Mouse (Mus musculus) midbrain, postnatal 0 days (tissue): ENCODE measurements around the gene Insig1. TPM values are rescaled to one million over a fixed set of nuclear protein-coding genes. Genes with fewer than 3 reads are reported as not detected.

Experiments
- ATAC-seq: fragments of 200-750 bp; cut with Nextera tagmentation; 2 replicates; pipeline ENCODE4 v1.8.0; 2017; ENCODE audit warnings: moderate number of reproducible peaks, mild to moderate bottlenecking, moderate TSS enrichment, moderate library complexity; ENCODE audit not compliant: low FRiP score
- DNase-seq: peaks from one replicate; pipeline ENCODE4 v3.0.0-alpha.2; 2015; ENCODE audit warnings: low spot score
- H3K27ac ChIP-seq: fragments of 300-500 bp; sonication (generic); 2 replicates; pipeline ENCODE4 v1.5.1; 2014; ENCODE audit warnings: low read depth, mild to moderate bottlenecking, low read length, mixed read lengths
- H3K27me3 ChIP-seq: fragments of 300-500 bp; sonication (generic); 2 replicates; pipeline ENCODE4 v1.6.1; 2014; ENCODE audit warnings: low read length, control low read depth, mixed read lengths; ENCODE audit not compliant: insufficient read depth
- H3K36me3 ChIP-seq: fragments of 300-500 bp; sonication (generic); 2 replicates; pipeline ENCODE4 v1.6.1; 2014; ENCODE audit warnings: low read length, control low read depth, mixed read lengths; ENCODE audit not compliant: insufficient read depth
- H3K4me1 ChIP-seq: fragments of 300-500 bp; sonication (generic); 2 replicates; pipeline ENCODE4 v1.6.1; 2014; ENCODE audit warnings: mild to moderate bottlenecking, control low read depth, antibody characterized with exemption, low read length, mixed read lengths; ENCODE audit not compliant: insufficient read depth
- H3K4me2 ChIP-seq: fragments of 300-500 bp; sonication (generic); 2 replicates; pipeline ENCODE4 v1.6.1; 2014; ENCODE audit warnings: low read depth, mild to moderate bottlenecking, low read length, mixed read lengths; ENCODE audit not compliant: poor library complexity, severe bottlenecking
- H3K4me3 ChIP-seq: fragments of 300-500 bp; sonication (generic); 2 replicates; pipeline ENCODE4 v1.5.1; 2014; ENCODE audit warnings: low read depth, mild to moderate bottlenecking, low read length, moderate library complexity
- H3K9ac ChIP-seq: fragments of 300-500 bp; sonication (generic); replicated peaks from 2 replicates; pipeline ENCODE4 v1.6.1; 2014; ENCODE audit warnings: mild to moderate bottlenecking, low read length, moderate library complexity, mixed read lengths; ENCODE audit not compliant: poor library complexity, severe bottlenecking
- H3K9me3 ChIP-seq: fragments of 300-500 bp; sonication (generic); 2 replicates; pipeline ENCODE4 v1.6.1; 2016; ENCODE audit warnings: low read length, control low read depth
- CTCF ChIP-seq: IDR thresholded peaks from 2 replicates; pipeline ENCODE4 v1.5.1; 2016; ENCODE audit warnings: antibody characterized with exemption, mild to moderate bottlenecking
- WGBS: fragments of 180-500 bp; shearing (Covaris S2); extraction: QIAGEN DNeasy Blood & Tissue Kit; methylation state at CpG from one replicate; pipeline ENCODE4 v1.1.7; 2014; 5-methylcytosine and 5-hydroxymethylcytosine counted together
- polyA plus RNA-seq: library from polyadenylated mRNA; unstranded; fragments of >200 nt; fragmentation: Nextera tagmentation; extraction: Ambion mirVana; gene quantifications from 2 replicates; pipeline ENCODE4 v1.2.1, GENCODE M21; 2015
- total RNA-seq: library from RNA; depleted of rRNA; stranded (reverse); fragments of >200 nt; gene quantifications from 2 replicates; pipeline ENCODE4 v1.2.3, GENCODE M21; 2014; rRNA removed

Gene Insig1
- total RNA-seq (131 and 164 TPM in 2 replicates), polyA plus RNA-seq (90.6 and 97.9 TPM in 2 replicates)

DNA sequence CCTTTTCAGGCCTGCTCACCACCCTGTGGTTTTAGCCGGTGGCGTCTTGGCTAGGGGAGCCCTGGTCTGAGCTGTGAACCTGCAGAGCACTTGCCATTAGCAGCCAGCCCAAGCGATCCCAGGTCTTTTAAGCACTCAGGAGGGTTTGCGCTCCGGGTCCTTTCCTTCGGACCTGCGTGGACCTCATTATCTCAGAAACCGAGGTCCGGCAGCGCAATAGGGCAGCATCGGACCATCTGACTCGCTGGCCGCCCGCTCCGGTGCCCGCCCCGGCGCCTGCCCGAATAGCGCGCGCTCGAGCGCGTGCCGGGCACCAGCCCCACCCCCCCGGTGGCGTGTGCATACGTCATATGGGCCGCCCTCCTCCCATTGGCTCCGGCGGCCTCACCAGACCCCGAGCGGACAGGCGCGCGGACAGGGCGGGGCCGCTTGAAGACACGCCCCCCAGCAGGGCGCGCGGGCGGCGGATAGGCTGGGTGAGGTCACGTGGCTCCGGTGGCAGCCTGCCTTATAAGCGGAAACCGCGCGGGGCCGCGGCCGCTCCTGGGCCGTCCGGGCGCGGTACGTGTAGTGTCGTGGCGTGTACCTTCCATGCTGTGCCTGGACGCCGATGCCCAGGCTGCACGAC is at the start of gene Insig1:
TSS of gene Insig1 (plus strand) at position 536 of the 628 bp plus-strand sequence.
- peak within 1 kb of the TSS; percentile 91 for H3K4me3 ChIP-seq
- TF ChIP-seq CTCF = peak; percentile 15; the same call in 1 of the 2 replicates
- H3K4me1 ChIP-seq = peaks cover 10% of the 10 kb centered on the region
- no peaks in the 10 kb centered on the region for H3K9me3 ChIP-seq
- H3K27me3 ChIP-seq = no peaks in the 10 kb centered on the region
- peak within 1 kb of the TSS; percentile 77 for H3K9ac ChIP-seq
- peak; percentile 96 for ATAC-seq
- peak; percentile 98 for DNase-seq
- WGBS = under 1% methylated on average over 55 of the region's 64 CpGs
- H3K4me2 ChIP-seq = peak within 1 kb of the TSS; percentile 94
- H3K27ac ChIP-seq = peak within 1 kb of the TSS; percentile 89
- peaks cover 13% of the 10 kb centered on the region for H3K36me3 ChIP-seq

DNA sequence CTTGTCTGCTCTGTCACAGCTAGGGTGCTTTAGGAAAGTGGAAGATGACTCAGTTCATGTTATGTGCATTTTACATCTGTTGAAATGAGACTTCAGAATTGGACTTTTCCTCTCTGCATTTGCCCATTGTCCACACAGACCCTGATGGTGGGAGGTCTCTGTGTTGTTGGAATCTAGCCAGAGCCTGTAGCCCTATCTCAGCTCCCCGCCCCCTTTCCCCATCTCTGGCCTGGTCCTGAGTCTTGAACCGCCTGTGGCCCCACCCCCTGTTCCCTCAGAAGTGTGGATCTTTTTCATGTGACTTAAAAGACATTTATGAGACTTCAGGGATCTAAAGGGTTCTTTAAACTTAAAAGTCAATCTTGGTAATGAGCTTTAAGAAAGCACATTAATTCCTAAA is 47.7 kb upstream of the Insig1 start:
- 42% methylated on average over 2 of the region's 2 CpGs for WGBS
- no peak overlapping the region for H3K4me2 ChIP-seq
- TF ChIP-seq CTCF = no peak
- no peaks in the 10 kb centered on the region for H3K9me3 ChIP-seq
- ATAC-seq (no peak), DNase-seq (no peak)
- H3K4me3 ChIP-seq = no peak overlapping the region
- no peak overlapping the region for H3K27ac ChIP-seq
- H3K36me3 ChIP-seq = no peaks in the 10 kb centered on the region
- H3K27me3 ChIP-seq = no peaks in the 10 kb centered on the region
- H3K4me1 ChIP-seq = no peaks in the 10 kb centered on the region
- H3K9ac ChIP-seq = no peak overlapping the region

DNA sequence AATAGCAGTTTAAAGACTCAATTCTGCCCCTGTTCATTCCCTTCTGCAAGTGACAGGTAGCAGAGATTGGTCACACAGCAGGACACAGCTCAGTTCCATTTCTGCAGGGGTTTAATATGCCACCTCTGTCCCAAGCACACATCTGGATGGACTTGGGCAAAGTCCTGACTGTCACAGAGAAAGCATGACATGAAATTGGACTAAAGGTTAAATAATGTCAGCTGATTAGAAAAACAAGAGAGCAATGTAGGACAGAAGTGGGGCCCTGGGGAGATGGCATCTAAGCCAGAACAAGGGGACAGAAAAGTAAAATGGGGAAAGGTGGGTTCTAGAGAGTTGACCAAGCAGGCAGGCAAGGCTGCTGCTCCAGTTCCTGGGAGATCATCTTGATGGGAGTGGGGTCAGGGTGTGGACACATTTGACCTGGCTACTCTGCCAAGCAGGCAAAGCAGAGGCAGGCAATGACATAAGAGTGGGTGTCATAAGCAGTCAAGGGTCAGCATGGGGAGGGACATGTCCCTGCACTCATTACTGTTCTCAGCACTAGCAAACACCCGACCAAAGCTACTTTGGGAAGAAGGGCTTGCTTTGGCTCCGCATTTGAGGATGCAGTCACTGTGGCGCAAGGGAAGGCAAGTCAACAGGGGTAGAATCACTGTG is 39.5 kb upstream of the Insig1 start:
- TF ChIP-seq CTCF = no peak
- DNase-seq = no peak
- no peak for ATAC-seq
- no peak overlapping the region for H3K4me3 ChIP-seq
- H3K36me3 ChIP-seq = no peaks in the 10 kb centered on the region
- H3K27me3 ChIP-seq = no peaks in the 10 kb centered on the region
- H3K9me3 ChIP-seq = no peaks in the 10 kb centered on the region
- H3K9ac ChIP-seq = no peak overlapping the region
- H3K4me2 ChIP-seq = no peak overlapping the region
- H3K4me1 ChIP-seq = no peaks in the 10 kb centered on the region
- WGBS = 87% methylated on average over 3 of the region's 3 CpGs
- no peak overlapping the region for H3K27ac ChIP-seq

DNA sequence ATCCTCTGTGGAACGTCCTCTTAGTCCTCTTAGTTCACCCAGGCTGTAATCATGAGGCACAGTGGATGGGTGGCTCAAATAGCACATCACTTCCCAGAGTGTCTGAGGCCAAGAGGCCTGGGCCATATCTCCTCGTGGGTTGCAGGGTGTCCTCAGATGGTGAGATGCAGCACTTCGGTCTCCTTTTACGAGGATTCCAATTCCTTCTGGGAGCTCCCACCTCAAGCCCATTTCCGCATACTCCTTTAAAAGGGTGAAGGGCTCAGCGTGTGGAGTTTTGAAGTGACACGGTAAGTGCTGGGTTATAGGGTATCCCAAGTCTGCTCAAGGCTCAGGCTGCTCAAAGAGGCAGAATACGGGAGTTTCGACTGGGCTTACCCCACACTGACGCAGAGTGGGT is 38.3 kb upstream of the Insig1 start:
- 86% methylated on average over 10 of the region's 10 CpGs for WGBS
- H3K4me2 ChIP-seq = no peak overlapping the region
- H3K4me3 ChIP-seq = no peak overlapping the region
- TF ChIP-seq CTCF = no peak
- ATAC-seq (no peak), DNase-seq (no peak)
- H3K9me3 ChIP-seq = no peaks in the 10 kb centered on the region
- H3K36me3 ChIP-seq = no peaks in the 10 kb centered on the region
- no peaks in the 10 kb centered on the region for H3K27me3 ChIP-seq
- H3K4me1 ChIP-seq = no peaks in the 10 kb centered on the region
- no peak overlapping the region for H3K27ac ChIP-seq
- H3K9ac ChIP-seq = no peak overlapping the region

DNA sequence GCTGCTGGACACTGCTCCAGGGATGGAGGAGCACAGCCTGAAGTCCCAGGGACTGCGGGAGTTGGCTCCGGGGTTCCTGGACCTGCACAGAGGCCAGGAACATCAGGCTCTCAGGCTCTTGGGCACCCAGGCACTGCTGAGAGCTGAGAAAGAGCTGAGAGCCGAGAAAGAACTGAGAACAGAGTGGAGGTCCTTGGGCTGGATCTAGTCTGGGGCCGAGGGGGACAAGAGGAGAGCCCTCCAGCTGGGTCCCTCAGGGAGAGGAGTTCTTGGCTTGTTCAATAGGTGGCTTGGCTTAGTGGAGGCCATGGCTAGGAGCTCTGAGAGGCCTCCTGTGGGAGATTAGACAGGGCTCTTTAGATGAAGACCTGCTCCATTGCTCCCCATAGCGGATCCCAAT is 37.9 kb upstream of the Insig1 start:
- DNase-seq (no peak), ATAC-seq (no peak)
- no peak overlapping the region for H3K27ac ChIP-seq
- no peak overlapping the region for H3K4me2 ChIP-seq
- WGBS = 90% methylated on average over 5 of the region's 5 CpGs
- TF ChIP-seq CTCF = no peak
- no peaks in the 10 kb centered on the region for H3K27me3 ChIP-seq
- H3K9ac ChIP-seq = no peak overlapping the region
- no peaks in the 10 kb centered on the region for H3K9me3 ChIP-seq
- no peak overlapping the region for H3K4me3 ChIP-seq
- 0 out of 2 replicates have a peak, but pooled peaks cover 2% of the 10 kb centered on the region for H3K4me1 ChIP-seq
- no peaks in the 10 kb centered on the region for H3K36me3 ChIP-seq

DNA sequence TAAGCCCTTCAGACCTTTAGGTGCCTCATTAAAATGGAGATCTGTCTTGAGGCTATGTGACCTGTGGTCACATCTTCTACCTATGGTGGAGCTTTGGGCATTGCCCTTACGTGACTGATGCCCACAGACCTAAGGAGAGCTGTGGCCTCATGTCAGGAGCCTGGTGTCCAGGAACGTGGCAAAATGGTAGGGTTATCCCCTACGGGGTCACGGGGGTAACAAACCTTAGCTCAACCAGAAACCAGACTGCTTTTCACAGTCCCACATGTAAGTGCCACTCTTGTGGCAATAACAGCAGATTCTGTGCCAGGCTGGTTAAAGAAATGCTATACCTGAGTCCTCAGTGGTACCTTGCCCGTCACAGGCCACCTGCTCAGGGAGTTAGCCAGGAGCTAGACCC is 37.3 kb upstream of the Insig1 start:
- Histone ChIP-seq H3K9ac (no peak overlapping the region), H3K9me3 (no peaks in the 10 kb centered on the region), H3K4me2 (no peak overlapping the region), H3K4me3 (no peak overlapping the region), H3K36me3 (no peaks in the 10 kb centered on the region), H3K4me1 (0 out of 2 replicates have a peak, but pooled peaks cover 2% of the 10 kb centered on the region), H3K27me3 (no peaks in the 10 kb centered on the region), H3K27ac (no peak overlapping the region)
- no peak for TF ChIP-seq CTCF
- WGBS = 93% methylated on average over 5 of the region's 5 CpGs
- ATAC-seq = no peak
- no peak for DNase-seq
